Mouse (Mus musculus) kidney, adult 2 months (tissue): ENCODE data around the gene Tex33.

Source experiments
- CTCF ChIP-seq: fragments of 200-500 bp; conservative IDR thresholded peaks from 2 replicates; pipeline ENCODE4 v1.5.1; 2011; ENCODE audit warnings: low read depth, mild to moderate bottlenecking, control low read depth, low read length, moderate library complexity, mixed read lengths; ENCODE audit not compliant: insufficient read depth, insufficient read length
- POLR2A ChIP-seq: fragments of 200-500 bp; IDR thresholded peaks from one replicate; pipeline ENCODE4 v1.6.1; 2011; ENCODE audit warnings: low read depth, low read length, control low read depth

GRCm38 (mm10) chr15:78331523-78332340, 64.0 kb downstream of the Tex33 start:
- TF ChIP-seq POLR2A (no peak), CTCF (no peak)
